Mouse (Mus musculus): ENCODE data around the gene Tbcel. TPM values are rescaled to one million over a fixed set of nuclear protein-coding genes. Genes with fewer than 3 reads are reported as not detected.

Gene Tbcel
- polyA plus RNA-seq, 1 experiment from 2014 or later, result 10.0 TPM

DNA sequence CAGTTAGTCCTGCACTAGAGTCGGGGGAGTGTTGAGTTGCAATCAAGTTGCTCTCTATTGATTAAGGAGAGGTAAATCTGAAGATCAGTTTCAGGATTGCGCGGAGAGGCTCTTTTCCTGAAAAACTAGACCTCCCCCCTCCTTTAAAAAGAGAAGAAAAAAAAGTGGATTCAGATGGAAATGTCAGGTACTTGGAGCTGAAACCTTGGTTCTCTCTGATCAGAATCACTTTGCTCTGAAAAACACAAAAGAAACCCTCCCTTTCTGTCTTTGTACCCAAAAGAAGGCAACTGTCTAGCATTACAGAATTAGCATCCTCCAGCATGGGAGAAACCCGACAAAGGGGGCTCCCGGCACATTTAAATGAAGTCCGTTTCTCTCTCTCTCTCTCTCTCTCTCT is 107.8 kb downstream of the Tbcel start, which contains the start of gene Tecta:
Gene Tecta, minus strand, starts transcription at position 101 of the 400 bp plus-strand sequence.
- H3K4me3 ChIP-seq (ENCODE audit: inconsistent target), result no peak within 1 kb of the TSS
- 89% methylated on average over 6 of the region's 6 CpGs for WGBS (ENCODE audit: missing documents)
- H3K36me3 ChIP-seq (ENCODE audit: inconsistent target), result no peaks in the 10 kb centered on the region
- no peaks in the 10 kb centered on the region for H3K79me2 ChIP-seq (ENCODE audit: inconsistent target)
- H3K27ac ChIP-seq, result no peak within 1 kb of the TSS

DNA sequence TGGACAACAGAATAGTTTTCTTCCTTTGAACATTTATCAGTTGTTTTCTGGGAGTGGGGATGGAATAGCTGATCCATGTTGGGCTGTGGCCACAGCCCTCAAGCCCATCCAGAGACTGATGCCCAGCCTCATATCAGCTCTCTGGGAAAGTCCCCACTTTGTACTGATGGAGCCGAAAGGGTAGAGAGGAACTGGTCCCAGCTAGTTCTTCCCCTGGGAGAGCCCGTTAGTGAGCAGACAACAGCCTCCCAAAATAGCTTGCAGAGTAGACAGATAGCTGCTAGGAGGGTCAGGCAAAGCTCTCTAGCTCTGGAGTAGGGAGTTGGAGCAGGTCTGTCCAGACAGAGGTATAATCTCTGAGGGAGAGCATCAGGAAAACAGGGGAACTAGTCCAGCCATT is 111.5 kb downstream of the Tbcel start:
- Histone ChIP-seq H3K79me2 (ENCODE audit: inconsistent target) (no peaks in the 10 kb centered on the region), H3K4me3 (ENCODE audit: inconsistent target) (no peak overlapping the region), H3K36me3 (ENCODE audit: inconsistent target) (no peaks in the 10 kb centered on the region), H3K27ac (no peak overlapping the region)
- WGBS (ENCODE audit: missing documents), result 47% methylated on average over 2 of the region's 2 CpGs

DNA sequence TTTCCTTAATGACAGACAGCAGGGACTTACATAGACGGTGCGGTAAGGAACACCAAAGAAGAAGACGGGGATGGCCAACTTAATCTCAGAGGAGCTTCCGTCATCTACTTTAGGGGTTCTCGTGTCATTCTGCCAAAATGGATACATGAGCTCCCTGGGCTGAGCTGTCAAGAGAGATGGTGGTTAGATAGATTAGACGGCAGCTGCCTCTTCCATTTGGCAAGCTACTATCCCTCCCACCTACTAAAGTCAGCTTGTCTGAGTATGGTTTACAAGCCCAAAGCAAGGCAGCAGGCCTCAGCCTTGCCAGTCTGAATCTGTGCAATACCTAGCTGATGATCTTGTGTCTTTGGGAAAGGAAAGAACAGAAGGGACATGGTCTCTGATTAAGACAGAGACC is 112.7 kb downstream of the Tbcel start:
- WGBS (ENCODE audit: missing documents), result 93% methylated on average over 6 of the region's 6 CpGs
- no peak overlapping the region for H3K27ac ChIP-seq
- H3K79me2 ChIP-seq (ENCODE audit: inconsistent target), result no peaks in the 10 kb centered on the region
- no peak overlapping the region for H3K4me3 ChIP-seq (ENCODE audit: inconsistent target)
- no peaks in the 10 kb centered on the region for H3K36me3 ChIP-seq (ENCODE audit: inconsistent target)

DNA sequence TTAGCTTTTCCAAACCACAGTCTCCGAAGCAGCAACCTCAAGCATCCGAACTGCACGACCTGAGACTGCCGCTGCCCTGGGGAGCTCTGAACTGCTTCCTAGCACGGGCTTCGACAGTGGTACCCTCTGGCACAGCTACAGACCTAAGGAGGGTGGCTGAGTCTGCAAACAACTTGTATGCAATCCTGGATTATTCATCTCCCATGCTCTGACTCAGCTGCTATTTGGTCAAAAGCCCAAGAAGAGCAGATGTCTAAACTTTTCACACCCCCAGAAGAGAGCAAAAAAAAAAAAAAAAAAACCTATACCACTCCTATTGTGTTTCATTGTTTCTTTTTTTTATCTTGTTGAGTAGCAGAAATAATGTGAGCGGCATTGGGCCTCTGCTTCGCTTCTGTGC is 113.3 kb downstream of the Tbcel start:
- H3K79me2 ChIP-seq (ENCODE audit: inconsistent target), result no peaks in the 10 kb centered on the region
- WGBS (ENCODE audit: missing documents), result 95% methylated on average over 6 of the region's 8 CpGs
- H3K36me3 ChIP-seq (ENCODE audit: inconsistent target), result no peaks in the 10 kb centered on the region
- H3K27ac ChIP-seq, result no peak overlapping the region
- H3K4me3 ChIP-seq (ENCODE audit: inconsistent target), result no peak overlapping the region

DNA sequence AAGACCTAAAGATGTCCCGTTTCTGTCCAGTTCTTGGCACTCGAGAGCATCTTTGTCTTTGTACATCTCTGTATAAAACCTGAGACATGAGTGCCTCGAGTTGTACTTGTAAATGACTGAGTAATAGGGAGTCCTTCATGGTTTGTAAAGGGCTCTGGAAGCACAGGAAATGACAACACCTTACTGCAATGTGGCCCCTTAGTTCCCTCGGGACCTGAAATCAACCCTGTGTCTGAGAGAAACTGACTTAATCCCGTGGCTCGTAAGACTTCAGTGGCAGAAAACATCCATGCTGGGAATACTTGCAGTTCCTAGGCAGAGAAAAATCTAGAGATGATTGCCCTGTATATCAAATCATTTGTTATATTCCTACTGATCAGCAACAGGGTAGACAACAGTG is 114.7 kb downstream of the Tbcel start:
- 55% methylated on average over 6 of the region's 6 CpGs for WGBS (ENCODE audit: missing documents)
- no peak overlapping the region for H3K27ac ChIP-seq
- no peaks in the 10 kb centered on the region for H3K79me2 ChIP-seq (ENCODE audit: inconsistent target)
- no peaks in the 10 kb centered on the region for H3K36me3 ChIP-seq (ENCODE audit: inconsistent target)
- no peak overlapping the region for H3K4me3 ChIP-seq (ENCODE audit: inconsistent target)

DNA sequence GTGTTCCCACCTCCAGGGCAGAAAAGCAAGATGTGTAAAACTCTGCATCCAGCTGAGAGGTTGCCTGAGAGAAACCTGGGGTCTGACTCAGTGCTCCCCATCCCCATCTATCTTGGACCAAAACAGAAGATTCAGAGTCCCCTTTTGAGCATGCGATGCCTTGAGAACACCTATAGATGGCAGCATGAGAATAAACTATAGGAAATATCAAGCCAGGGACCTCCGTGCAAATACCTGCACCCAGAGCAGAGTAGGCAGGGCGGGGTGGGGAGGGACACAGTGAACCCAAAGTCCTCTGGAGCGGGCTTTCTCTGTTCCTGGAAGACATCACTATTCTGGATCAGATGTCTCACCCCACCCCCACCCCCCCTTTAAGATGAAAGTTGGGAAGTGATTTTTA is 119.1 kb downstream of the Tbcel start:
- Histone ChIP-seq H3K36me3 (ENCODE audit: inconsistent target) (no peaks in the 10 kb centered on the region), H3K27ac (no peak overlapping the region), H3K79me2 (ENCODE audit: inconsistent target) (no peaks in the 10 kb centered on the region), H3K4me3 (ENCODE audit: inconsistent target) (no peak overlapping the region)
- WGBS (ENCODE audit: missing documents), result 58% methylated on average over 4 of the region's 4 CpGs

DNA sequence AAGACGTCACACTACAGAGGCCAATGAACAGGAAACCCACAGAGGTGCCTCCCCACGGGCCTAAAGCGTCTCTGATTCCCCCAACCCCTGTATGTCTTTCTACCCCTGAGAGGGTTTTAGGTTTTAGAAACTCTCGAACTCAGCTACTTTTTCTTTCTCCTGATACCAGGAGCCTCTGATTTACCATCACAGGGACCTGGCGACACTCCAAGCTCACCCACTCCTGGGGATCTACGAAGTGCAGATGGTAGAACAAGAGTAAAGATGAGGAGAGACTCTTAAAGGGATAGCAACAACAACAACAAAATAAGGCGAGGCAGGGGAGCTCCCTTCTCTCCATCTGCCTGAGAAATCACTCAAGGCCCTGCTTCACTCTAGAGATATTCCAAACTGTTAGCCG is 120.6 kb downstream of the Tbcel start:
- H3K27ac ChIP-seq, result no peak overlapping the region
- H3K4me3 ChIP-seq (ENCODE audit: inconsistent target), result no peak overlapping the region
- 76% methylated on average over 8 of the region's 8 CpGs for WGBS (ENCODE audit: missing documents)
- H3K36me3 ChIP-seq (ENCODE audit: inconsistent target), result no peaks in the 10 kb centered on the region
- H3K79me2 ChIP-seq (ENCODE audit: inconsistent target), result no peaks in the 10 kb centered on the region

DNA sequence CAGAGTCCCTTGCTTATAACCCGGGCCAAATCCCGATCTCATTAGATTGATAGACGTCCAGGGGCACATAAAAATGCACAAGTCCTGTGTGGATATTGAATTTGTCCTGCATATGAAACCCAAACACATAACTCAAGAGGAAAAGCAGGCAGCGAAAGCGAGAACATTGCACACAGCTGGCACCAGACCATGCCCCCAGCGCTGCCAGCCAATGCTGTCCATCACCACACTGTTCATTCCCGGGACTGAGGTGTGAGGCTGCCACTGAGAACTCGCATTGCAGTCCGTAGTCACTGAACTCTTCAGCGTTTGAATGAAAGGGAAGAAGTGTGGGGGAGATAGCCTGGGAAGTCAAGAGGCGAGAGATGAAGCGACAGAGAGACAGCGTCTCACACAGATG is 122.0 kb downstream of the Tbcel start:
- 87% methylated on average over 13 of the region's 13 CpGs for WGBS (ENCODE audit: missing documents)
- Histone ChIP-seq H3K4me3 (ENCODE audit: inconsistent target) (no peak overlapping the region), H3K79me2 (ENCODE audit: inconsistent target) (no peaks in the 10 kb centered on the region), H3K36me3 (ENCODE audit: inconsistent target) (no peaks in the 10 kb centered on the region), H3K27ac (no peak overlapping the region)

DNA sequence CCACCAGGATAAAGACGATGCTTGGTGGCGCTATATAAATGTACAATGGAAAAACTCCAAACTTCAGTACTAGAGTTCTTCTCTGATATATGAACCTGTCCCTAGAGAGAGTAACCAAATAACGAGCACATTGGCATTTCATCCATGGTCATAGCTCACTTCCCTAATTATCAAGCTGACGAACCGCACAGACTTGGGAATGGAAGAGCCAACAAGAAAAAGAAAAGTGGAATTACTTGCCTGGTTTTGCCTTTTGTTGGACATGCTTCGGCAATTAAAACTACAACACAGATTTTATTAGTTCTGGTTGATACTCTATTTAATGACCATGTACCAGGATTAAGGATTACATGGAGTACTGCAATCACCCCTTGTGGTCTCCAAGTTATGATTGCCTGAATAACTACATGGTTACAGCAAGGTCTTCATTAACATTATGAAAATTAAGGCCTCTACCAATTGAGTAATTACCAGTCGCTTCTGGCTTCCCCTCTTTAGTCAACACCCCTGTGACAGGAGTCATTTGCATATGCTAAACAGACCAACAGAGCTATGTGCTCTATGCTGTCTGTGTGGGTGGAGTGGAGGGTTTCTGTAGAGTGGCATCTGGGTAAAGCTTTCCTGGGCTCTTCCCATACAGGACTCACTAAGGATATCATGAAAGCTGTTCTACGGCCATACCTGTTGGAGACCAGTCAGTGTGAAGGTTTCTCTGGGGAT is 124.8 kb downstream of the Tbcel start:
- Histone ChIP-seq H3K79me2 (ENCODE audit: inconsistent target) (no peaks in the 10 kb centered on the region), H3K4me3 (ENCODE audit: inconsistent target) (no peak overlapping the region), H3K36me3 (ENCODE audit: inconsistent target) (no peaks in the 10 kb centered on the region), H3K27ac (no peak overlapping the region)
- WGBS (ENCODE audit: missing documents), result 84% methylated on average over 8 of the region's 8 CpGs

DNA sequence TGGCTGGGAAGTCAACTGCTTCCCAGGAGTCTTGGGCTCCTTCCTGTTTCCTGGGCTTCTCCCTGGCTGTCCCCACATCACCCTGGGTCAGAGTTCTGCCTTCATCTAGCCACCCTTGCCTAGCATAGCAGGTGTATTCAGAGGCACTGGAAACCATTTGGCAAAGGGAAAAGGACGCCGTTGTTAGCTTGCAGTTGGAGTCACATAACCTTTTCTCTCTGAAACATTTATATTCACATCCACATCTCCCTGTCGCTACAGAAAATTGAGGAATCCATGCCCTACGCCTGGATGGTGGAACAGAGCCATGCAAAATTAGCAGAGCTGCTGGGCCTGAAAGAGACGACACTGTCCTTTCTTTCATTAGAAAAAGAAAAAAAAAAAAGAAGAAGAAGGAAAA is 125.5 kb downstream of the Tbcel start:
- no peaks in the 10 kb centered on the region for H3K36me3 ChIP-seq (ENCODE audit: inconsistent target)
- 98% methylated on average over 5 of the region's 5 CpGs for WGBS (ENCODE audit: missing documents)
- H3K4me3 ChIP-seq (ENCODE audit: inconsistent target), result no peak overlapping the region

DNA sequence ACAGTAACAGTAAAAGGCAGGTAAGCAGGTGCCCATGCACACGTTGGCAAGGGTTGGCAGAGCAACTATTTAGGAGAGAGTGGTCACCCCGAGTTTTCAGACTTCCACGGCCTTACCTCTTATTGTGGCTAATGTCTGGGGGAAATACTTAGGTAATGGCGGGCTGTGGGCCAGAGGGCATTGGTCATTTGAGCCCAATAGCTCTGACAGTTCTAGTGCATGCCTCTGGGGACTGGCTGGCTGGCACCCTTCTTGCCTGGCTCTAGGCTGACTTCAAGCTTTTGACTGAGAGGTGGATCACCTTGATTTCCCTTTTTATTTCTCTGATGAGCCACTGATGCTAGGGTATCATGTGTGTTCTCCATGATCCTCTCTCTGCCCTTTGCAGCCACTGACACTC is 129.5 kb downstream of the Tbcel start:
- Histone ChIP-seq H3K4me3 (ENCODE audit: inconsistent target) (no peak overlapping the region), H3K27ac (no peak overlapping the region), H3K36me3 (ENCODE audit: inconsistent target) (no peaks in the 10 kb centered on the region), H3K79me2 (ENCODE audit: inconsistent target) (no peaks in the 10 kb centered on the region)
- 91% methylated on average over 4 of the region's 4 CpGs for WGBS (ENCODE audit: missing documents)

More for the DNA sequence above, 125.5 kb downstream of the Tbcel start:
- Histone ChIP-seq H3K27ac (no peak overlapping the region), H3K79me2 (ENCODE audit: inconsistent target) (no peaks in the 10 kb centered on the region)

DNA sequence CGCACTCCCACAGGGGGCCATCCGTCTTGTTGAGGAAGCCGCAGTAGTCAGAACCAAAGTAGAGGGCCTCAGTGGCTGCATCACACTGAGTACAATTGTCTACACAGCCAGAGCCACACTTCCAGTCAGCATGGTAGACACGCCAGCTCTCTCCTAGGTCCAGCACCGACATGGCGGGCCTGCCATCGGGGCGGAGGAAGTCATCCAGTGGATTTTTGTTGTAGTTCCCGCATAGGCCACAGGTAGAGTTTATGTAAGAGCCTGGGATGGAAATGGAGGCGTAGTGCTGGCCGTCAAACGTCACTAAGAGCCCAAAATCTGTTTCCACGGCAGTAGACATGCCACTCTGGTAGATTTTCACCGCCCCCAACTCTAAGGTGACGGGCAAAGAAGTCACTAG is 130.0 kb downstream of the Tbcel start:
- Histone ChIP-seq H3K27ac (no peak overlapping the region), H3K4me3 (ENCODE audit: inconsistent target) (no peak overlapping the region), H3K79me2 (ENCODE audit: inconsistent target) (no peaks in the 10 kb centered on the region), H3K36me3 (ENCODE audit: inconsistent target) (no peaks in the 10 kb centered on the region)
- 96% methylated on average over 15 of the region's 15 CpGs for WGBS (ENCODE audit: missing documents)

DNA sequence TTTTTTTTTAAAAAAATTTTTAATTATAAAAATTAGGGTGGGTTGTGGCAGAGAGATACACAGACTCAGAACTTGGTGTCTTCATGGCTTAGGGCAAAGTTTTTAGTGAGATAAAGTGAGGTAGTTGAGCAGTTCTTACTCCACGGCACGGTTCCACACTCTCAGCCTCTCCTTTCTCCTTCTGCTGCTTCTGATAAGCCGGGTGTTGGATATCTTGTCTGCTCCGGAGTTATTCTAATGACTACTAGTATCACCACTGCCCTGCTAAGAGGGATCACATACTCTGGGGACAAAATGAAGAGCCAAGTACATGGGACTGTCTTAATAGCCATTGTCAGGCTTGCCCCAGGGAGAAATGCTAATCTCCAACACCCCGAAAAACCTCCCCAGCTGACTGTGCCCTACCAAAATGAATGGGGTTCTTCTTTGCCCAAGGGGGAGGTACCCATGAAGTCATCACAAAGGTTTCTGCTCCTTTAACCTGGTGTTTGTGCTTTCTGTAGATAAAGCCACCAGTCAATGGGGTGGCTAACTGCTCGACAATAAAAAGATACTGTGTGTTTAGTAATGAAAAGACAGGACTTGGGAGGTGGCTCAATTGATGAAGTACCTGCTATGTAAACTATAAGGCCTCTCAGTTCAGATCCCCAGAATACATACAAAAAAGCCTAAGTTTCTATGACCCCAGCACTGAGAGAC is 135.8 kb downstream of the Tbcel start:
- Histone ChIP-seq H3K4me3 (ENCODE audit: inconsistent target) (no peak overlapping the region), H3K79me2 (ENCODE audit: inconsistent target) (no peaks in the 10 kb centered on the region), H3K27ac (no peak overlapping the region), H3K36me3 (ENCODE audit: inconsistent target) (no peaks in the 10 kb centered on the region)
- WGBS (ENCODE audit: missing documents), result 84% methylated on average over 6 of the region's 6 CpGs
